Mouse (Mus musculus): ENCODE data around the gene Btnl10. TPM values are rescaled to one million over a fixed set of nuclear protein-coding genes. Genes with fewer than 3 reads are reported as not detected.
A peak's percentile ranks its signal among the peaks of the same experiment; 100 is the strongest.
"Not testable (repeated sequence)": the region's sequence is repeated elsewhere in the genome, so short reads cannot be mapped to it uniquely, and the experiment has no call there.

Btnl10 gene
- total RNA-seq, 4 experiments from 2014 or later = 0.14 TPM; not detected in 3

DNA sequence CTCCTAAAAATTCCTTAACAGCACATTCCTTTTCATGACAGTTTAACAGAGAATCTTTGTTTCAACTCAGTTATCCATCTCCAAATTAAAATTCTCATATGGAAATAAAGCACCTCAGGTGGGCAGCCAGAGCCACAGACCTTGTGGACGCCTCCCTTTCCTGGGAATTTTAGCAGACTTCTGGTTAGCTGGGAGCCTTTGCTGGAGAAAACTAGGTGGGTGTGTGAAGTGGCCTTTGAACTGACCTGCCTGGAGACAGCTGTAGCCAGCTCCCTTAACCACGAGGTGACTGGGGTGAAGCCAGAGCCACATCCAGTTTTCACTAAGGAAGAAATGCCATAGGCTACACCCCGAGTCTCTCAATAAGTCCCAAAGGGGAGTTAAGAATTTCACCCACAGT lies 11.9 kb downstream of the Btnl10 start:
- no peak for DNase-seq (ENCODE audit: low spot score in 2 of 2)

DNA sequence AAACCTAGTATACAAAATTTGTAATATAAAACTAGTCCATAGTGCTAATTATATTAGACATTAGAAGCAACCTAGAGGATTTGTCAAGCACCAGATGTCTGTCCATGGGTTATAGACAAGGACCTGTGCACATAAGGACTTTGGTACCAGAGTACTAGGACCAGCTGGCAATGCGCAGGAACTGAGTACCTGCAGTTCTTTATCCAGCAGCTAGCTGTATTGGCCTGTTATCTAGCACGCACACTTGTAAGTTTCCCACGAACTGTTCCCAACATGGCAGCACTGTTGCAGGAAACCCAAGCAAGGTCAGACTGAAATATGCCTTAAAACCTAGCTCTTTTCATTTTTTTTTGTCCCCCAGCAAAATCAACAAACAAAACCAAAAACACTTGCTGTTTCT lies 12.5 kb downstream of the Btnl10 start:
- DNase-seq (ENCODE audit: low spot score in 2 of 2) = no peak

DNA sequence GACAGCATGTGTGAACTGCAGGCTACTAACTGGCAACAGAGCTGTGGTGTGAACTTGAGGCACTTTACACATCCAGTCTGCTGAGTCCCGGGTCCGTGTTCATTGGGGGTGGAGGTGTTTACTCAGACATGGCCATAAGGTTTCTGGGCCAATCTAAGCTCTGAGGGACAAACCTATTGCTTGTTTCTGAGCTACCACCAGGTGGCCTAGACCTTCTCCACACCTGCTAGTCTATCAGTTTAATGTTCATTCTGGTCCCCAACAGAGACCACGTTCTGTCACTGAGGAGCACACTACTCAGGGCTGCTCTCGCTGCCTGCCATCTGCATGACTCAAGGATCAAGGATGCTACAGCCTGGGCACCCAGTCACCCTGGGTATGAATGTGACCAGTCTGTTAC lies 13.9 kb downstream of the Btnl10 start:
- no peak for DNase-seq (ENCODE audit: low spot score in 2 of 2)

GRCm38 (mm10) chr11:58937909-58938308 lies 20.2 kb downstream of the Btnl10 start:
- no peak for DNase-seq (ENCODE audit: low spot score in 2 of 2)

GRCm38 (mm10) chr11:58938322-58939087 lies 20.8 kb downstream of the Btnl10 start, which contains the start of gene Rnf187:
TSS of gene Rnf187 (minus strand) at chr11:58938916.
- DNase-seq (ENCODE audit: low spot score in 2 of 2) = peak; percentile 87 to 90

DNA sequence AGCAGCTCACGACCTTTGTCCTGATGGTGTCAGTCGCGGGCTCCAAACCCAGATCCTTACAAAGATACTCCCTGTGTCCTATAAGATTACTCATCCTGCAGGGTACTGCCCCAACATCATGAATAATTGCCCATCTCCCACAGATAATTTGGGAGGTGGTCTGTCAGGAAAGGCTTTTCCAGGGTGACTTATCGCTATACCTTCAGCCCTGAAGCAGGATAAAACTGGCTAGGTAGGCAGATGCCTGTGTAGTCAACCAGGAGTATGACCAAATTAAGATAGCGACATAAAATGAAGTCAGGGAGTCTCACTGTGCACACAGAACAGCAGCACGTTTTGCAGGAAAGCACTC lies 21.4 kb downstream of the Btnl10 start:
- DNase-seq (ENCODE audit: low spot score in 2 of 2) = no peak

- no peak for DNase-seq (ENCODE audit: low spot score in 2 of 2)
Observed at GRCm38 (mm10) chr11:58944136-58944535, 26.4 kb downstream of the Btnl10 start.

DNA sequence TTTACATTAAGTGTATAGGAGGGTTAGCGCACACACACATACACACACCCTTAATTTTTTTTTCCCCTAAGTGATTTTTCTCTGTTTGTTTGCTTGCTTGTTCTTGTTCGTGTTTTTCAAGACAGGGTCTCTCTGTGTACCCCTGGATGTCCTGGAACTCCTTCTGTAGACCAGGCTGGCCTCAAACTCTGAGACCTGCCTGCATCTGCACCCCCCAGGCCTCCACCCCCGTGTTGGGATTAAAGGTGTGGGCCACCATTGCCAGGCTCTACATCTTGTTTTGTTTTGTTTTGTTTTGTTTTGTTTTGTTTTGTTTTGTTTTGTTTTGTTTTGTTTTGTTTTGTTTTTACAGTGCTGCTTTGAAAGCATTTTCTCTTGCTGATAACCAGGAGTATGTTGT lies 29.6 kb downstream of the Btnl10 start:
- DNase-seq (ENCODE audit: low spot score in 2 of 2) = no peak

DNA sequence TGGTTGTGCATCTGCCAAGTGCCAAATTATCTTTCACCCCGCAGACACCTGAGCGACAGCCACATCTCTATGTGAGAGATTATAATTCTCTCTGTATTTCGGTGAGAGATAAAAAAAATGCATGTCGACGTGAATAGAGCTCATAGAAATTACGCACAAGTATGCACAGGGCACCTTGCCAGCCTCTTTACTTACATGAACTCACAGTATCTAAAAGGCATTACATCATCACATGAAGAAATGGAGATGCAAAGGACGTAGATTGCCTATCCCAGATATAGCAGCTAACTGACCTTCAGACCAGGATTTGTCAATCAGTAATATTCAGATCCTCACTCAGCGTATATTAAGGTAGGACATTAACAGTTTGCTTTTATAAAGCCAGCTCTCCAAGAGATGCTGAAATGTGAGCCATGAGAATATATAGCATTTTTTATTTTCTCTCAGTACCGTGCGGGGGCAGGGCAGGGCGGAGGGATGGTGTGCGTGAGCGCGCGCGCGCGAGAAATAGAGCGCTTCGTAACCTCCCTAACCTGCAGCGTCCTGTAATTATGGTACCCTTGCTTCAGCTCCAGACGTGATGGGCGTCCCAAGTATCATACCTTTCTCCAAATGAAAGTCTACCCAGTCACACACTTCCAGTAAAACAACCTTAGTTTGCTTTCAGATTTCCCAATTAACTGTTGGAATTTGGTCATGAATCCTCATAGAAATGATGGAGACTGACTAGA lies 30.3 kb downstream of the Btnl10 start:
- peak in 1 of 2 experiments; percentile 65 for DNase-seq (ENCODE audit: low spot score in 2 of 2)

DNA sequence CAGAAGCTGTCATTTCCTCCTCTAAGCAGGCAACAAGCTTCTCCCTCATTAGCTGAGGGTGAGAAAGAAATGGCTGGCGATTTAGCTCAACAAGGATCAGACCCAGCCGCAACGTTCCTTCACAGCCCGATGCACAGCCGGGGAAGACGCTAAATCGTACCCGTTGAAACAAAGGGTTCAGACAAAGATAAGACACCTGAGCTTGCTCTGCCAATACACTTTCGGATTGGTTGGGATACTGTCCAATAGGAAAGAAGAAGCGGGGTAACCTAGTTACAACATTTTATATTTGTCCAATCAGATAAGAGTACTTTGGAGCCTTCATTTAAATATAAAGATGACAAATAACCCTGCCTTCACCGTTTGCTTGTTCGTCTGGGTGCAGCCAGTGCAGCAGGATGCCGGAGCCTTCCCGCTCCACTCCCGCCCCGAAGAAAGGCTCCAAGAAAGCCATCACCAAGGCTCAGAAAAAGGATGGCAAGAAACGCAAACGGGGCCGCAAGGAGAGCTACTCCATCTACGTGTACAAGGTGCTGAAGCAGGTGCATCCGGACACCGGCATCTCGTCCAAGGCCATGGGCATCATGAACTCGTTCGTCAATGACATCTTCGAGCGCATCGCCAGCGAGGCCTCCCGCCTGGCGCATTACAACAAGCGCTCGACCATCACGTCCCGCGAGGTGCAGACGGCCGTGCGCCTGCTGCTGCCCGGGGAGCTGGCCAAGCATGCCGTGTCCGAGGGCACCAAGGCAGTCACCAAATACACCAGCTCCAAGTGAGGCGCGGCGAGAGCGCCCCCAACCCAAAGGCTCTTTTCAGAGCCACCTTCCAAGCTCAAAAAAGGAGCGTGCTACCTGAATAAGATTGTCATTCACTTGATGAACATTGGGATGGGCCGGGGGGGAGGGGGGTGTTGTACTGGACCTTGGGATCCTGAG lies 31.1 kb downstream of the Btnl10 start, which contains the start of gene Hist3h2ba:
Hist3h2ba (plus strand) TSS at position 379 of the 938 bp plus-strand sequence.
- DNase-seq (ENCODE audit: low spot score in 2 of 2) = peak; percentile 85 to 86

GRCm38 (mm10) chr11:58949480-58950431 lies 32.0 kb downstream of the Btnl10 start:
- DNase-seq (ENCODE audit: low spot score in 2 of 2) = peak in 1 of 2 experiments; percentile 61

- no peak for DNase-seq (ENCODE audit: low spot score in 2 of 2)
Observed at GRCm38 (mm10) chr11:58951210-58951609, 33.5 kb downstream of the Btnl10 start.

- DNase-seq (ENCODE audit: low spot score in 2 of 2) = no peak
Observed at GRCm38 (mm10) chr11:58953351-58954169, 35.9 kb downstream of the Btnl10 start.

- not testable (repeated sequence) for DNase-seq (ENCODE audit: low spot score in 2 of 2)
Observed at GRCm38 (mm10) chr11:58954170-58954419, 36.4 kb downstream of the Btnl10 start.

GRCm38 (mm10) chr11:58954420-58955142 lies 36.9 kb downstream of the Btnl10 start, which contains the start of the genes Hist3h2a and Trim17:
TSS of gene Hist3h2a (plus strand) at chr11:58954685.
TSS of gene Trim17 (plus strand) at chr11:58954685.
- peak; percentile 94 to 97 for DNase-seq (ENCODE audit: low spot score in 2 of 2)

DNA sequence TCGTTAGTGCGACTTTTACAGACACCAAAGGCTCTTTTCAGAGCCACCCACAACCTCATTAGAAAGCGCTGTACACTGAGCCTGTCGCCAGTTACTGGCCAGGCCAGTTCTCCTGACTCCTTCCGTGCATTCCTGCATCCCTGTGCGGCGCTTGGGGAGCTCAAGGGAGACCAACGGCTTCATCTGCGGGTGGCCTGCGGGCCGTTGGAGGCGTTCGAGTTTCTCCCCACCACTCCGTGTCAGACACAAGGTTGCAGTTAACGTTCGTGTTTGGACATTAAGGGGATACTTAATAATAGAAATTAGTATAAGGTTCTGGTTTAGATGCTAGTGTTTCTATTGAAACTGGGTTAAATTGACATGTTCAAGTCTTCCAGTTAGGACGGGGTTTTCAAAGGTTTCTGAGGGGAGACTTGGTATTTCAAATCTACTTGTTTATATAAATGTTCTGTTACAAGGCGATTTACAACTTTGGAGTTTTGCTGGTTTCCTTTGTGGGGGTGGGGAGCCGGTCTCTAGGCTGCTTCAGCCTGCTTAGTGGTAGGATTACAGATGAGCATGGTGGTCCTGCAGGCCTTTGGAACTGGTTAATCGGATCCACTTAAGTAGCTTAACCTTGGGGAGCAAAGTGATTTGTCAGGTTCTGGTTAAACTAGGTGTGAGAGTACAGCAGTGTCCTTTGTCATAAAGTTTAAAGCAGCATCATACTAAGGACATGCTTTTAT lies 37.6 kb downstream of the Btnl10 start:
- no peak for DNase-seq (ENCODE audit: low spot score in 2 of 2)

DNA sequence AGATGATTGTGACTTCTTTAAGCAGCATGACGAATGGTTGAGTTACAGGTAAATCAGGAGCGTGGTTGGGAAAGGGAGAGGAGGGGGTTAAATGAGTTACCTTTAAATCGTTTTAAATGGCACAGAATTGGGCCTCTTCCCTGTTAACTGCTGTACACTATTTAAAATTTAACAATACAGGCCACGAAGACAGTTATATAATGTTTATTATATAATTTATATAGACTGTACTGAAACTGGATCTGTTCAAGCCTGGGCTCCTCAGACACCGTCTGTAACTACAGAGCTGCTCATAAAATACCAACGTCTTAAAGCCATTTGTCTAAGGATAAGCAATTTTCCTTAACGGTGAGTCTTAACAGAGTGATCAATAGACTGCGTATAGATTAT lies 38.2 kb downstream of the Btnl10 start:
- no peak for DNase-seq (ENCODE audit: low spot score in 2 of 2)

DNA sequence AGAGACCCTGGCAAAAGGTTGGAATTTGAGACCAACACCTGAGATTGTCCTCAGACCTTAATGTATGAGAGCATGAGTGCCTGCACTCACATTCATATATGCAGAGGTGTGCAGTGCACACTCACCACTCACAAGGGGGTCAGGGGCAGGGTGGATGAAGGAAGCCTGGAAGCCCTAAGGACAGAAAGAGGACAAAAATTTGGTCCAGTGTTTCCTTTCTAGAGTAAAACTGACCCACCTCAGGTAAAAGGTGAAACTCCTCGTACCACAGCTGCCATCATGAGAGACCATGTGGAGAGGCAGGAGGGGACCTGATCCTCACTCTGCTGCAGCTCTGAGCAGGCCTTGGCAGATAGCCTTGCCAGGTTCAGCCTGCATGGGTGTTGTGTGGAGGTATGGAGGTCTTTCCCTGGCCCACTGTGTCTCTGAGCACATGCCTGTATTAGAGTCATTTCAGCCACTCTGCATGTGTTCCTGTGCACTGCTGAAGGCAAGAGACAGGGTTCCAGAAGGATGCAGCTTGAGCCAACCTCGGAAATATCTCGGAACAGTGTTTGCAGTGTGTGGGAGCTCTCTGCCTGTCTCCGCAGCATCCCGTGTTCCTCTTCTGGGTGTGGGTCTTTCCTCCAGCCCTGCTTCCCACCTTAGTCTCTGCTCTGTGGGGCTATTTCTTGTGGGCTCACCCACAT lies 39.7 kb downstream of the Btnl10 start:
- no peak for DNase-seq (ENCODE audit: low spot score in 2 of 2)

All from layer of hippocampus, adult 8-10 months (tissue).